Mouse (Mus musculus): ENCODE results near the gene Xcl1.
A peak's percentile ranks its signal among the peaks of the same experiment; 100 is the strongest.
"Not testable (repeated sequence)": the region's sequence is repeated elsewhere in the genome, so short reads cannot be mapped to it uniquely, and the experiment has no call there.

The Xcl1 gene

DNA sequence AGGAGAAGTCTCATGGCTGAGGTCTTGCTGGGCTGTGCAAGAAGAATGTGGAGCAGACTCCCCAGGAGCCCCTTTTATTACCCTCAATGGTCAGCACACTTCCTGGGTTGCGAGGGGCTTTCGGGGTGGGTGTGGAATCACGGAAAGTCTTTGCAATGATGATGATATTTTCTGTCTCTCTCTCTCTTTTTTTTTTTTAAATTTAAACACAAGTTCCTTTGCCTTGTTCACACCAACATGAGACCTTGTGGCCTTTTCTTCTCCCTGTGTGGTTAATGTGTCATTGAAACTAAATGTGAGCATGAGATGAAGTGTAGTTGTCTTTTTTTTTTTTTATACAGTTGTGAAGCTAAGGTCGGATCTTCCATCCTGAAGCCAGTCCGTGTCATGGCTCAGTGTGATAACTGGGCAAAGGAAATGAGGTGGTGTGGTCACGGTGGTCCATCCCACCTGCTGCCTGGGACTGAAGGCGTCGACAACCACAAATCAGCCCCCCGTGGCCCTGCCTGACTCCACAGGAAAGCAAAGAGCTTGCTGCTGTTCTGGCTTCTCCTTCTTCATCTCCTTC lies at the start of gene Xcl1:
Gene Xcl1 (minus strand): TSS at position 51 of the 568 bp plus-strand sequence.
- DNase-seq, result no peak

DNA sequence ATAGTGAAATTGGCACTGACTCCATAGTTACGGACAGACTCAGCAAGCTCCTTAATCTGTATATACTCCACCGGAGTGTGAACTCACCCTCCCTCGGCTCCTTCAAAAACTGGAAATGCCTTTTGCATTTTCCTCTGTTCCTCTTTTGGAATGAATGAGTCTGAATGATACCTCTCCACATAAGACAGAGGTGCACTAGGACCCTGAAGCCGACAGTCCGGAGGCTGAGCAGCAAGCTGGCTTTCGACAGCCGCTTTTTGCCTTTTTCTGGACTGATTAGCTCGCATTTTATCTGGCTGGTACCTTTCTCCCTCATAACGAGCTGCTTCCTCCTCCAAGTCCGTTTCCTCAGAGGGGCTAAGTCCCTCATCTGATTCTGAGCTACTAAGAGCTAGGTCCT lies 49.4 kb upstream of the Xcl1 start:
- DNase-seq, result not testable (repeated sequence)

DNA sequence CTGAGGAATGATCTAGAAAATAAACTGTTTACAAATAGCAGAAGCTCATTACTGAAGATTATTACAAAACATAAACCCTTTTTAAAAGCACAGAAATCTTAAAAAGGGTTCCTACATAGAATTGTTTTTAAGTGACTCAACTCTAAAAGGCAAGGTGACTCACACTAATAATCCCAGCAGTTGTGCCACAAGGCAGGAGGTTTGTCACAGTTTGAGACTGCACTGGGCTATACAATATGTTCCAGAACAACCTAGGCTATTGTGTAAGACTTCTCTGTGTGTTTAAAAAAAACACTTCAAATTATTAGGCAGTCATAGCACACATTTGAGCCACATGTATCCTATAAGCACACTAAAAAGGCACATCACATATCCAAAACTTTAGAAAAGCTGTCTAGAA lies 42.0 kb upstream of the Xcl1 start:
- DNase-seq, result no peak

DNA sequence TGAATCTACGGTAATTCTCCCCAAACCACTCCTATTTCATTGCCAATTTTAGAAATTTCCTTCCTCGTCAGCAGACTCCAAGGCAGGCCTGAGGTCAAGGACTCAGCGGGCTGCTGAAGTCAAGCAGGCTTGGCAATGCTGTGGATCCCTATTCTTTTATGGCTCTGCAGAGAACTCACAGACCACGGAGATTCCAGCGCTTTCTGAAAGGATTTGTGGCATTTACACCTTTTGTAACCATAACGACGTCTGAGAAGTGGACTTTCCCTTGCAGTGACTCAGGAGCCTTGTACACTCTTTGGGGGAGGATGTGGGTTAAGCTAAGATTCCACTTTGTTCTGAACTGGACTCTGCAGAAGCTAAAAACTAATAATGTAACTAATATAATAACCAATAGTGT lies 40.4 kb upstream of the Xcl1 start:
- no peak for DNase-seq

DNA sequence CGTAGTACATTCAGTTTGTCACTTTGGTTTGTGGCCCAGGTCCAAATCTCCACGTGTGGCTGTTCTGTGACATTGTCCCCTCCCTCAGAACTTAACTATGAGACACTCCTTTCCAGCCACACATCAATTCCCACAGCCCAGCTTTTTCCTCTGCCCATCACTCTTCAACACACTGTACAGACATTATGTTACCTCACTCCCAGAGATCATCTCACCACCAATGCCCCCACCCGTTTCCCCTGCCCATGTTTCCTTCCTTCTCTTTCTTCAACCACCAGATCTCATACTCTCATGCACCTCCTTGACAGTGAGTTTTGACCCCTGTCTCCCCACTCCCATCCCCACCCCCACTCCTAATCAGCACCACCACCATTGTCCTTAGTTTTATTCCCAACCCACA lies 39.9 kb upstream of the Xcl1 start:
- DNase-seq, result no peak

DNA sequence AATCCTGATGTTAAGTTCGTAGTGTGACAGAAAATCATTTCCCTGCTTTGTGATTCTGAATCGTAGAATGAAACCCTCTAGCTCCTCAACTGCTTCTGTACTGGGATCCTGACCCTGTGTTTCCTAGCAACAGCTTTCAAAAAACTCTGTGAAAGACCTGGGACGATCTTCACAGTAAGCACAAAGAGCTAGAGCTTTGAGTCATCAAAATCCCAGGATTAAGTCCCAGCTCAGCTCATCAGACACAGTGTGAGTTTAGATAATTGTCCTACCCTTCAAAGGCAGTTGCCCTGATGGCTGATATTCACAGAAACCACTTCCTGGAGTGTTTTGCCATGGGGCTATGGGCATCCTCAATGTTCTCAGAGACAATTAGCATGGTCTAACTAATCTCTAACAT lies 38.5 kb upstream of the Xcl1 start:
- DNase-seq, result no peak

DNA sequence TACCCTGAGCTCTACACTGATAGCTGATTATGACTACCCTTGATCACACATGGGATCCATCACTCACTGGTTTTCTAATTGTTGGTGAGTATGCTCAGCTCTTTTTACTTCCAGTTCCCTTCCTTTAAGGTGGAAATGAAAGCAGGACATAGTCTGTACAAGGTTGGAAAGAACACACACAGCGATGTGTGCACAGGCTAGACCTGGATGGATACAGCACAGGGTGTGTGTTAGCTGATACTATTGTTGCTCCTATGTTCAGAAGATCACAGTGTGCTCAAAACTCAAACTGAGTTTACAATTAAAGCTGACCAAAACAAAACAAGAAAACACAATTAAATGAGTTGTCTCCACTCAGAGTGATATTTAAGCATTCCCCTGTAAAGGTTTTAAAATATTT lies 38.0 kb upstream of the Xcl1 start:
- DNase-seq, result no peak

GRCm38 (mm10) chr1:164972744-164973143 lies 37.4 kb upstream of the Xcl1 start:
- no peak for DNase-seq

- no peak for DNase-seq
Observed at GRCm38 (mm10) chr1:164966095-164966698, 30.9 kb upstream of the Xcl1 start.

GRCm38 (mm10) chr1:164960610-164961009 lies 25.3 kb upstream of the Xcl1 start:
- no peak for DNase-seq

DNA sequence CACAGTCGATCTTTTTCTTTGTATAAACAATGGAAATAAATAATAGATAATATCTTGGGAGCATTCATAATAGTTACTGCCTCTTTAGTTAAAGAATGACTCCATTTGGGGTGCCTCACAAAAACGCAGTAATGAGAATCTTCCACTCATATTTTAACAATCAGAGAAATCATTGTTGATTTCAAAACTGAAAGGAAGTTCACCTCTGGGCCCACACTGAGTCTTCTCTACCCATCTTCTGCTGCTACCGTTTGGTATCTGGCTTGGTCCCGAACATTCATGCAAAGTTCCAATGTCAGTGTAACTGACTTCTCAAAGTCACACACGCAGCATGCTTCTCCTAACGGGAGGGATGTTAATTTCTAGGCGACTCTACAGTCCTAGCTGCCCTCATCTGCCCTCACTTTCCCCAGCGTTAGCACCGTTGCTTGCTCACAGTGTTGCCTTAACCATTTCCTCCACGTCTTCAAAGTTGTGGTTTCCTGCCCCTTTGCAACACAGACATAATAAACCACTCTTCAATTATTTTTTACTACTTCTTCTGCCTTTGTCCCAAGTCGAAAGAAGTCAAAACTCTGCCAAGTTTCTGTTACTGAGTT lies 24.6 kb upstream of the Xcl1 start:
- DNase-seq, result no peak

GRCm38 (mm10) chr1:164959160-164959559 lies 23.8 kb upstream of the Xcl1 start:
- no peak for DNase-seq

DNA sequence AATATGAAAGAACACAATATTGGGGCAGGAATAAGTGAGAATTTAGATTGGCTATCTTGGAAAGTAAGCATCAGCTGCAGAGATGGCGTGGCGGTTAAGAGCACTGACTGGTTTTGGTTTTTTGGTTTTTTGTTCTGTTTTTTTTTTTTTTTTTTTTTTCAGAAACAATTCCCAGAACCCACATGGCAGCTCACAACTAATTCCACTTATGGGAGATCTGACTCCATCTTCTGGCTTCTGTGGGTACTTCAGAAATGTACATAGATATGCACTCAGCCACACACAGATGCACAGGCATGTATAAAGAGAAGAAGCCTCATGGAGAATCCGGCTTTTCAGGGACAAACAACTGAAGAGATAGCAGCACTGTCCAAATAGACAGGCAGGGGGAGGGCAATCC lies 22.6 kb upstream of the Xcl1 start:
- no peak for DNase-seq

GRCm38 (mm10) chr1:164956725-164957399 lies 21.5 kb upstream of the Xcl1 start:
- DNase-seq, result no peak

DNA sequence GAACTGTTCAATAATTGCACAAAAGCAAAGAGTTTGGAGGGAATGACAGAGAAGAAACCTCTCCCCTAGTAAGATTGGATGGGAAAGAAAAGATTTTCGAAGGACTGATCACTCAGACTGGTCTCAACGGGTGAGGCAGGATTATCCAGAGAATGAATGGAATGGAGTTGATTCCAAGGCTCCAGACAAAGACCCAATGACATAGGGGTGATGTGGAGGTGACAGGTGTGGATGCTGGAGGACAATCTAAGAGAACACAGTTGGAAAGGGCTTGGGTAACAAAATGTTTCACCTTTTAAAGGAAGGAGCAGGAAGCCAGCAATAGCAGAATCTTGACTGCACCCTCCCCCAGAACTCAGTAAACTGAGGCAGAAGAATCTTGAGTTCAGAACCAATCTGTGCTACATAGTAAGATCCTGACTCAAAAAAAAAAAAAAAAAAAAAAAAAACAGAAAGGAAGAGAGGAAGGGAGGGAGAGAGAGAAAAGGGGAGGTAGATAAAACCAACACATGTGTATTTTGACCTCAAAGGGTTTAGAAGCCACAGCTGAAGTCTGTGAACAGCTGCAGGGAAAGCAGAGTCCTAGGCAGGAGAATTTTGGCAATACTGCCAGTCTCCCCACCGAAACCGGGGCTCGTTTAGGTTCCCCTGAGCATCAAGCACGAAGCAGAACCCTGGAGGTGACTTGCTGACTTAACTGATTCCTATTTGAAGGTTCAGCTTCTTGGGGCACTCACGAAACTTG lies 20.3 kb upstream of the Xcl1 start:
- DNase-seq, result no peak

DNA sequence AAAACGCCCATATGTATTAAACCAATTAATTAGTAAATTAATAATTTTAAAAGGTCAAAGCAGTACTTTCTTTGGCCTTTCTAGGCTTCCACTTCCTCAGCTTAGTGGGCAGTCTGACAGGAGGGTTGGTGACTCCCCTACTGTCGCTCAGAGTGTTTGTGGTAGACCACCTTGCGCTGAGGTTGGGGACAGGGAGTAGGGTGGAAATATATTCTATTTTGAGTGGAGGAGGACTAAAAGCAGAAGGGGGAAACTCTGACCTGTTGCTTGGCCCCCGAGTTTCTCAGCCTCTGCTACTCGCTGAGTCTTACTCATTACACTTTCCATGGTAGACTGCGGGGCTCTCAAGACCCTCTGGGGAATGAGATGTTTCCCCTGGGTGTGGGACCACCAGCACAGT lies 18.2 kb upstream of the Xcl1 start:
- no peak for DNase-seq

GRCm38 (mm10) chr1:164936060-164936459 lies 733 bp upstream of the Xcl1 start:
- DNase-seq, result no peak

DNA sequence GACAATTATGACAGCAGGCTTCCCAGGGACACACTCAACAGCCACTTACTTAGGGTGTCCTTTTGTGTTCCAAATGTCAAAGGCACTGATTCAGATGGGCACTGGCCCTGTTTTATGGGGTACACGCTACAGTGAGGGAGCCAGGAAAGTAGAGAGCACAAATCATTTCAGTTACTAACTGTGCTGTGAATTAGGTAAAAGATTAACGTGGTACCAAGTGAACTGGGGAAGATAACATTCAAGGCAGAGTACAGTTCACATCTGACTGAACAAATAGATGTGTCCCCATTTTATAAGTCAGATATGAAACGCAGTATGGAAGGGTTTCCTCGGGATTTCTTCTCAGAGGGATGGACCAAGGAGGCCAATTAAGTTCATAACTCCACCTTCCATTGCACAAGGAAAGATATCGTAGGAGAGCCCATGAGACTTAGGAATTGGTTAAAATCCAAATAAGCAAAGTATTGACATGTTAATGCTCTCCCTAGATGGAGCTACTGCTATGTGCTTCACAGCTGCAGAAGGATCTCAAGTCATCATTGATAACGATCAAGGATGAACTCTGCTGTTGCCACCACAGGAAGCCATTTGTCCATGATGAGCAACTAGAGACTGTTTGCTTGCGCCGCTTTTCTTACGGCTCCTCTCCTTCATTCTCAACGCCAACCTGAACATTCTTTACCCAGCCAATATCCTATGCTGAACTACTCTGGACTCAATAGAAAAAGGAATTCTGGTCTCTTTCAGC lies 1.7 kb downstream of the Xcl1 start:
- no peak for DNase-seq

DNA sequence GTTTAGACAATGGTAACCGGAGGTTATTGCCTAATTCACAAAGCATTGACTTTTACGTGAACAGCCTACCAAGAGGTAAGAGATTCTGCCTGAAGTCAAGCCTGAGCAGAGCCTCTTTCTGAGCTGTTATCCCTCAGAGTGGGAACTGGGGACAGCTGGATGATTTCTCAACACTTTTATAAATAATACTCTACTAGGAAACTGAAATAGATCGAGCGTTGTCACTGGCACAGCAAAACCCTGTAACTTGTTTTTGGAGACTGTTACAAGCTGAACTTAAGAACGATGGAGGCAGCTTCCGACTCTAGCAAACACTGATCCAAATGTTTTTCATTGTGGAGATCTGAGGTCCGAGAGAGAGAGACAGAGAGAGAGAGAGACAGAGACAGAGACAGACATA lies 4.2 kb downstream of the Xcl1 start:
- no peak for DNase-seq

DNA sequence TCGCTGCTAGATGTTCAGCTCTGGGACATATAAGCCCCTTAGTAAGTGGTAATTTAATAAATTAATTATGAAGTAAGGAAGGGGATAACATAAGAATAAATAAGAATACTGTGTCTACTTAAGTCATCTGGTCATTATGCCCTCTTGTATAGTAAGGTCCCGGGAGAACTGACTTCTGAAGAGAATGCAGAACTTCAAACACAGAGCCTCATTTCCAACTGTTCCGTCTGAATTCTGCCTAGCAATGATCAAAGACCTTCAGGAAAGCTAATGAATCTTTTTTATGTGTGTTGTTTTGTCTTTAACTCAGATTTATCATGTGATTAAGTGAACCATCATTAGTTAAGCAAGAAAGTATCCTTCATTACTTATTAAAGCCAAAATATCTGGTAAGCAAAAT lies 5.3 kb downstream of the Xcl1 start:
- no peak for DNase-seq

GRCm38 (mm10) chr1:164926534-164927160 lies 8.7 kb downstream of the Xcl1 start:
- DNase-seq, result no peak

GRCm38 (mm10) chr1:164905047-164905446 lies 30.3 kb downstream of the Xcl1 start:
- DNase-seq, result peak; percentile 36

Measured in liver (tissue).